Mouse (Mus musculus) cerebellum, postnatal 4 days (tissue): ENCODE data around the gene Sipa1l3.

ENCODE experiments used
- DNase-seq, 2 experiments: peaks; one replicate each; pipeline ENCODE4 v3.0.0; 2022; ENCODE audit warnings: low spot score in 2 of 2, mixed read lengths in 1 of 2

Sipa1l3 gene

DNA sequence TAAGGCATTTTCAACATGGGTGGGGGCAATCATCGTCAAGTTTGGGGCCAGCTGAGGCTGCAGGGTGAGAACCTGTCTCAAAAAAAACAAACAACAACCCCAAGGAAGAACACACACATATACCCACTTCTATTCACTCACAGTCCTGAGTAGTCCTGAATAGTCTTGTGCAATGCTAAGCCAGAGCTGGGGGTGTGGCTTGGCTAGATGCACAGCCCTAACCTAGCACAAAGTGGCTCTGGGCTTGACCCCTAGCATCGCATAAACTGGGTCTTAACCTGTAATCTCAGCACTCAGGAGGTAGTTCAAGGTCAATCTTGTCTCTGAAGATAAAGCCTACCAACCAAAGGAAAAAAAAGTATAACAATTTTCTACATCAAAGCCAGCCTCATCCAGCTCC, 101.5 kb downstream of the Sipa1l3 start:
- DNase-seq, result no peak

DNA sequence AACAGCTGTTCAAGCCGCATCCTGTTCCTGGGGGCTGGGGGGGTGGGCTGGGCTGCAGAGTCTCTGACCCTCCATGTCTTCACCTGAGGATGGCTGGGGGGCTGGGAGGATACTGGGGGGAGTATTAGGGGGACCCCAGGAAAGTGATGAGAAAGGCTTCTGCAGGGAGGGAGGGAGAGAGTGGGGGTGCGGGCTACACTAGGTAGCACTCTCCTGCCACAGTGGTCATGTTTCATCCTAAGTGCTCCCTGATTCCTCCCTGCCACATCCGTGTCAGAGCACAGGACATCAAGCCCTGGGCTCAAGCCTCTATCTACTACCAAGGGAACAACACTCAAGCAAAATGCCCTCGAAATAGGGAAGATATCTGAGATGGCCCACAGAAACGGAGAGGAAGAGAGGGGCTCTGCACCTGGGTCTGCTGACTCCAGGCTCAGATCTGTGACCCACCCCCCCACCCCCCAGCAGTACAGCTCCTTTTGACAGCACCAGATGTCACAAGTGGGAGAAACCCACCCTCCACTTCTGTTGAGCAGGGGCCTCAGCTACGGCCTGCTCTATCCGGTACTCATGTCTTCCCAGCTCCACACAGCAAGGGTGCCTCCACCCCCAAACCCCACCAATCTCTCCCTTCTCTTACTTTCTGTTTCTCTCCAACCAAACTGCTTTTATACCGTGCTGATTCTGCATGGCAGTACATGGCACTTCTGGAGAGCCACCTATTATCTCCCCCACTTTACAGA, 106.4 kb downstream of the Sipa1l3 start:
- DNase-seq, result no peak

DNA sequence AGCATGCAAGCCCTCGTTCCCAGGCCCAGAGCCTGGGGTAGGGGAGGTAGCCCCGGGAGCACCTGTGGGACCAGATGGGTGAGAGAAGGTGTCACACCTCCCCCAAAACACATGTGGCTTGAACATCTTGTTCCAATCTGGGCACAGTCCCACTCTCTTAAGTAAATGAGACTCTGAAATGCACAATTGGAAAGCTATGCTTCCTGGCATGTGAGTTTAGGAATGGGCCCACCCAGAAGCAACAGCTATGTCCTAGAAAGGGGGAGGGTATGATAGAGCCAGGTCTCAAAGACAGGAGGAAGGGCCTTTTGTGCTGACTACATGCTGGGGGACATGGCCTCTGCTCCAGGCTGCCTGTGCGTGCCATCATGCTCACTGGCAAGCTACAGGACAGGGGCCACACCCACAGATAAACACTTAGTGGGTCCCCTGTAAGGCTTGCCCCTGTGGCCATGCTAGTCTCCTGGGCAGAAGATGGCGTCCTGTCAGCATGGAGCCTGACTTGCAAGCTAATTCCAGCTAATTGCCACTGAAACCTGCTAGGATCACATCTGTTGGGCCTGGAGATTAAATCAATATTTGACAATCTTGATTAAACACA, 107.1 kb downstream of the Sipa1l3 start:
- no peak for DNase-seq

DNA sequence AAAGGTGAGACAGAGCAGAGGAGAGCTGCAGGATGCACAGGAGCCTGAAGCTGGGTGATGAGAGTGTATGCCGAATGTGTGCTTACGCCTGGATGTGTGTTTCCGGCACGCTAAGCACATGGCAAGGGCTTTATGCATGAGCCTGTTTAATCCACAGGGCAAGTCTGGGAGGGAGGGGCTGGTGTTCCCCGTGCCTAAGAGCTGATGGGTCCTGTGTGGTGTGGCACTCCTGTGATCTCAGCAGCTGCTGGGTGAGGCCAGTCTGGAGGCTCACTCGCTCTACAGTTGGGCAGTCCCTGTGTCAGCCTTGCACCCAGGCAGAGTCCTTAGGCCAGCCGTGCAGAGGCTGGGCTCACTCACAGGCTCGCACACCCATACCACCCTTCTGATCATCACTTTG, 108.0 kb downstream of the Sipa1l3 start:
- DNase-seq, result no peak

DNA sequence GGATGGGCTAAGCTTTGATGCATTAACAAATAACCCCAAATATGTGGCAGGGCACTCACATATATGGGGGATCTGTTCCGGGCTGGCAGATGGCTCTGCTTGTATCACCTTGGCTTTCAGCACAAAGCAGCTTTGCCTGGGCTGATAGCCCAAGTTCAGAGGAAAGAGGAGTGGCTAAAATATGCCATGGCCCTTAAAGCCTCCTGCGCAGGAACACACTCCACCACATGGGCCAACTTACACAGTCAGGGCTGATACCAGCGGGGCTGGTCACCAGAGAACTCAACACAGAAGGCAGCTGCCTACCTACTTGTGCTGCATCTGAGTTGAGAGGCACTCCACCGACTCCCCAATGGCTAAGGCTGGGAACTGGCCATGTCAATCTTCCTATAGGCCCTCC, 111.6 kb downstream of the Sipa1l3 start:
- DNase-seq, result no peak

DNA sequence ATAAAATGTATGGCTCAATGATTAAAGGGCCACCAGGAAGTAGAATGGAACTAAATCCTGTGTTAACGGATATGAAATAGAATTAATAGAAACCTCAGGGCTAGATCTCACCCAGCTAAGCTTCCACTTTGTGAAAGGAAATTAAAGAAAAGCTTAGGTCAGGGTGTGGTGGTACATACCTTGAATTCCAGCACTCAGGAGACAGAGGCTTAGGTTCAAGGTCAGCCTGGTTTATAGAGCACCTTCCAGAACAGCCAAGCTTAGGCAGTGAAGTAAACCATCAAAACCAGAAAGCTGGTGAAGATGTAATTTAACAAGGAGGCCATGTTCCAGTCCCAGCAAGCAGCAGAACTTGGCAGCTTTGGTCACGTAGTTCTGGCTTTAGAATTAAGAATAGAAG, 114.3 kb downstream of the Sipa1l3 start:
- no peak for DNase-seq

DNA sequence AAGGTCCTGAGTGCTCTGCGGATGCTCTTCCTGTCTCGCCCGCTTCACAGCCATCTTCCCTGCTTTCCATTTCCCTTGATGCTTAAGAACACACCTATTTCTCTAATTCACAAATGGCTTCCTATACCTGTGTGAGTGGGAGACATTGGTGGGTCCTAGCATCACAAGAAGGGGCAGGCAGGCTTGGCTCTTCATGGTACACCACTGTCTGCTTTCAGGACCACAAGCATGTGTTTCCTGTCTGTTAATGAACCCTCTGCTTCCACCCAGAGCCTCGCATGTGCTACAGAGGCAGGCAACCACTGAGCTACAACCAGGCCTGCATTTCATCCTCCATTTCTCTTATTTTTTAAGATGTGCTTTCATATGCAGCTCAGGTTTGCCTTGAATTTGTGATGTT, 116.4 kb downstream of the Sipa1l3 start:
- DNase-seq, result no peak

DNA sequence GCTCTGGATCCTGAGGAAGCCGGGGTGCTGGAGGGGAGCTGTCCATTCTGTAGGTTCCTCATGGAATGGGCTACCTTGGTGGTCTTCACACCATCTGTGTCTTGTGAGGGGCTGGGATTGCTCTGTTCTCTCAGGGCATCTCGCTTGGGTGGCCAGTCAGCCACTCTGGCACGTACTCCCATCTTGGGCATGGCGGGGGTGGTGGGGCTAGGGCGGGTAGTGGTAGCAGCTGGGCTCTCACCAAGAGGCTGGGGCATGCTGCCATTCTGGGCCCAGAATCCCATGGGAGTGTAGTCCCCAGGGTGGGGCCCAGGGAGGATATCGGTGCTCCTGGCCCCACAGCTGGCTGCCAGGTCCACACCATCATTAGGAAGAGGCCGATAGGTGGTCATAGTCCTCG, 118.0 kb downstream of the Sipa1l3 start:
- peak in 1 of 2 experiments; percentile 42 for DNase-seq

DNA sequence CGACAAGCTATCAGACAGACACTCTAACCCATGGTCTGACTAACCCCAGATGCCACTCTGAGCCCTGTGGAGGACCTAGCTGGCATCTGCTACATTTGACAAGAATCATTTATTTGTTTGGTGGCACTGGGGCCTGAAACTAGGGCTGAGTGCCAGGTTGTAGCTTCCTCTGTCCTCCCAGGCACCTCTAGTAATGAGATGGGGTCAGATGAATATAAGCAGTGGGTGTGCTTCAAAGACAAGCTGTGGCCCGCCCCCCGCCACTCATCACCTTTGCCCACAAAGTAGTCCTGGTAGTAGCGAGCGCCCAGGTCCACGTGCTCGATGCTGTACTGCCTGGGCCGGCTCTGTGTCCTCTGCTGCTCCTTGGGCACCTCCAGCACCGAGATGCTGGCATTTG, 119.4 kb downstream of the Sipa1l3 start:
- no peak for DNase-seq

DNA sequence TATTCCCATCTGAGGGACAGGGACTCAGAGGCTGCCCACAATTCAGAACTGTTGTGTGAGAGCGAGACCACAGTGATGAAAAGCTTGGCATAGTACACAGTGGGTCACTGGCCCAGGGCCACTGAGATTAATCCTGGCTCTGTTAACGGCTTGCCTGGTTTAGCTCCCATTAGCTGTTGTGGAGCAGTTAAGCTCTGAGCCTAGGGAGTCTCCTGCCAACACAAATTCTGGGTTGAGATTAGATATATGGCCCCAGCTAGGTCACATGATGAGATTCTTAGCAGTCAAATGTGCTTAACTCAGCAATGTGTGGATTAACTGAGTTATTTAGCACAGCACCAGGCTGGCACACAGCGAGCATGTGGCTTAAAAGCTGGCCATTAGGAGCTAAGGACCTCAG, 121.0 kb downstream of the Sipa1l3 start:
- peak in 1 of 2 experiments; percentile 44 for DNase-seq

DNA sequence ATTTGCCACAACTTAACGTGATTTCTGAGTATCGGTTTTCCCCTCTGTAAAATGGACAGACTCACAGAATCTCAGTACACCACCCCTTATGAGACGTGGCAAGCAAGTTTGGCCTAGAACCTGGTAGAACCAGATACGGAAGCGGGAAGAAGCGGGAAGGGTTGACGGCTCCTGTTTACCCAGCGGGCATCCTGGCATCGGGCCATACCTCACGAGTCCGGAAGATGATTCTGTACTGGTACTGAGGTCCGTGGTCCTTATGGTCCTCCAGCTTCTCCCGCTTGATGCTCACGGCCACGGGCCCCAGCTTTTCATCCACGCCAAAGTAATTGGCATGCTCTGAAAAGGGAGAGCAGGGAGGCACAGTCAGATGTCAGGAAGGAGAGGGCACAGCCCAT, 121.5 kb downstream of the Sipa1l3 start:
- peak in 1 of 2 experiments; percentile 45 for DNase-seq

DNA sequence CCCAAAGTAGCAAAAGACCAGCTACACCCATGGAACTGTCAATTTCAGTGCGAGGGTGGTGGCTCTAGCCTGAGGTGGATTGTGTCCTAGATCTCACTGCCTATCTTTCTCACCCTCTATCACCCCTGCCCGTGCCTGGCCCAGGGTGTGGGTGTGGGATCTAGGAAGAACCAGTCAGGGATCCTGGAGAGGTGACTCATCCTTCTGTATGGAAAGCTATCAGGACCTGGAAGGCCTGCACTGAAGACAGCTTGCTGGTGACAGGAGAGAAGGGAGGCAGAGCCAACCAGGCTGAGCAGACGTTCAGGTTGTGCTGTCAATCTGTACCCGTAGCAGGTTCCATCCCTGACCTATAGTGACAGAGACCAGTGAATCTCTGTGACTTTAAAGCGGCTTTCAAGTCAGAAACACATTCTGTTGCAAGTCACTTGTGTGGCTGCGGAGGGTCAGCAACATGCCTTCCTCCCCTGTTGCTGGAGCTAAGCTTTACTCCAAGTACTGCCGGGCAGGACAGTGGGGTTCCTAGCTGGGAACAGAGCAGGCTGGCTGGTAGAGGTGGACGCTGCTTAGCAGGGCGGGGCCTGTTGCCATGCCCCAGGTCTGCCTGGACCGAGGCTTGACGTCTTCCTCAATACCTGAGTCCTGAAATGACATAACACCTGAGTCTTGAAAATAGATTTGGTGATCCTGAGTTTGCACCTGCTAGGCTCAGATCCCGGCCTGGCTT, 122.1 kb downstream of the Sipa1l3 start:
- no peak for DNase-seq

DNA sequence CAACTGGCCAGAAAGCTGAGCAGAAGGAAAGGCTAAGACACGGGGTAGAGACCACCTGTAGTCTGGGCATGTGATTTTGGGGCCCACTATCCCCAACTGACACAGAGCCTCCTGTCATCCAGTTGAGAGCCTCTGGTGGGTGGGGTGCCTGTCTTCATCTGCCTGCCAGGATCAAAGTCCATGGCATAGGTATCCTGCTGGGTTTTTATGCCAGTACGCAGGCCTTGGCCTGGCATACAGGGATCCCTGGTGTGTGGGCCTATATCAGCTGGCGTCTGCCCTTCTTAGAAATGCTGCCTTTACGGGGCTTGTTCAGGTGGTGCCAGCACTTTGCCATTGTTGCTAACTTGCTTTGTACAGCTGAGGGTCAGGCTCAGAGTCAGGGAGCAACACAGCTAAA, 123.3 kb downstream of the Sipa1l3 start:
- no peak for DNase-seq

DNA sequence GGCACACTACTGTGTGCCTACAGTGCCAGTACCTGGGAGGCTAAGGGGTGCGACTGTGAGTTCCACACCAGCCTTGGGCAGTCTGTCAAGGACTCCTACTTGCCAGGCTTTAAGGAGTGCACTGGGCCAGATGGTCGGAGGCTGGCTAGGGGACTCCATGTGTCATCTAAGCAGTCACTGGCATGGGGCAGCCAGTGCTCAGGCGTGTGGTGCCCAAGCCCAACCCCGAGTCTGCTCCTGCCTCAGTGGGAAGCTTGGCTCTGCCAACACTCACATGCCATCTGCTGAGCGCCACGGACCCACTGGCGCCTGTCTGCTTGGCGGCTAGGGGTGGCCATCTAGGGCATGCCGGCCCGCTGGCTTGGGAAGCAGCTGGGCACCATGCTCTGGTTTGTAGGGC, 125.1 kb downstream of the Sipa1l3 start:
- peak in 1 of 2 experiments; percentile 84 for DNase-seq

DNA sequence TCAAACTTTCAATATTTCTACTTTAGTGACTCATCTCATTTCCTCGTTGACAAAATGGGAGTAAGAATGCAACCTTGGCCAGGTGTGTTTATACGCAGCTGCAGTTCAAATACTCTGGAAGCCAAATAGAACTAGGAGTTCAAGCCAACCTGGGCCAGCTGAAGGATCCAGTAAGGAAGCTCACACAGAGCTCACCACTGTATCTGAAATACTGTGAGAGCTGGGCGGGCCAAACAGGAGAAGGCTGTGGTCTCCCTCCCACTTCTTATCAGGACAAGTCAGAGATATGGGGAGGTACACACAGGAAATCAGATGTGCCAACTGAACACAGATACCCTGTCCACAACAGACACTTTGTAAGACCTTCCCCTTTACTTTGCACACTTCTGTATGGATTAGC, 125.6 kb downstream of the Sipa1l3 start:
- no peak for DNase-seq

DNA sequence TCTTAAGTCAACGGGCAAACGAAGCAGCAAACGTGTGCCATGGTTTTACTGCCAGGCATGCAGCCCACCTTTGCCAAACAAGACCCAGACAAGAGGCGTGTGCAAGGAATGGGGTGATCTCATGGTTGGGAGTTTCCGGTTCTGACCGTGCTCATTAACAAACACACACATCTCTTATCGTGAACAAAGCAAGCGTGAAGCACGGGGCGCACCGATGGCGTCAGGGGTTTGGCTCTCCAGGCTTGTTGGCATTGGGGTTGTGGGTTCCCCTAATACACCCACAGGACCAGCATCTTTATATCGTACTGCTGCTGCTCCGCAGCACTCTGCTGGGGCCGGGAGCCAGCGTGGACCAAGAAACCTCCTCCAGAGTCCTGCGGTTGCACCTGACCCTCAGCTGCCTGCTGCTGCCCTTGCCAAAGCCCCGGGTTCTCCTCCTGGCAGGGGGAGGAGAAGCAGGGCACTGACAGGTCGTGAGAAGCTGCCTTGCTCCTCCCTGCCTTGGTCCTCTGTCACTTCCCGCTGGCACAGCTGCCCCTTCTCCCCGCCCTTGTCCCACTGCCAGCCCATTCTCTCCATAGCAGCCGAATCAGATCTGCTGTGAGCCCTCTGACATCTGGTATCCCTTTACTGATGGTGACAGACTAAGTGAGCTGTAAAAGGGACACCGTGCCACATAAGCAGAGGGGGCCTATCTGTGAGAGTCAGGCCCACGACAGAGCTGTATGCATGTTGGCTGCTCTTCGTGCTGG, 126.5 kb downstream of the Sipa1l3 start:
- peak in 1 of 2 experiments; percentile 84 for DNase-seq

DNA sequence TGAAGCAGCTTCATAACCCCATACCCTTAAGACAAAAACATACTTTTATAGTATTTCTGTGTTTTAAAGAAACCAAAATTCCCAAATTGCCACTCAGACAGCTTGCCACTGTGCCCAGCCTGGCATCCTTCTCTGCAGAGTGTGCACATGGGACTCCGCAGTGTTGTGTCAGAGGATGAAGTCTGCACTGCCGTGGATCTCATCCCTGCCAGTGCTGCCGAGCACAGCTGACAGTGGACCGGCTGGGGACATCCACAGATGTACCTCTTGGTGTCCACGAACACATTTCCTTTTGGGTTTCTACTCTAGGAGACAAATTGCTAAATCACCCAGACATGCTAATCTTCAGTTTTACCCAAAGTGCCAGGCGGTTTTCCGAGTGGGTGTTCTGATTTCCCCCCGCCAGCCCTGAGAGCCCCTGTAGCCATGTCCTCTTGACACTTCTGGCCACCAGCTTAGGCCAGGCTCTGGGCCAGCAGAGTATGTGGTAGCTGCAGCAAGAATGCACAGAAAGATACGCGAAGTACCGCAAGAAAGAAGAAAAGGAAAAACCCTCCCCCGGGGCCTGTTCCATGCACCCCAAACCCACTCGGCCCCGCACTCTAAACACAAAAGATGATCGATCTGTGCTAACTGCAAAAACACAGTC, 127.2 kb downstream of the Sipa1l3 start:
- peak in 1 of 2 experiments; percentile 40 for DNase-seq

DNA sequence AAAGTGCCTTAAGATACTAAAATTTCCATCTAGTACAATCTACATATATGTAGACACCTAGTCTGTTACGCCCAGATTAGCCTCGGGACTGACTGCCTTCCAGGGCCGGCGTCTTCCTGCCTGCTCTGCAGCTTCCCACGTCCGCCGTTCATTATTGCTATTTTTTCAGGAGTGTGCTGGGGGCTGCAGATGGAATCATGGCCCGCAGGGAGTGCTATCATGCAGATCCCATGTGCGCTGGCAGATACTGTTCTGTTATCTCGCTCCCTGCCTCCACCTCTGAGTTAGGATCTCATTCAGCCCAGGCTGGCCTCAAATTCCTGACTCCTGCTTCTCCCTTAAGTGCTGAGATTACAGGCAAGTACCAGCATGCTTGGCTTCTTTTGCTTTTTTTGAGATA, 128.2 kb downstream of the Sipa1l3 start:
- DNase-seq, result no peak

DNA sequence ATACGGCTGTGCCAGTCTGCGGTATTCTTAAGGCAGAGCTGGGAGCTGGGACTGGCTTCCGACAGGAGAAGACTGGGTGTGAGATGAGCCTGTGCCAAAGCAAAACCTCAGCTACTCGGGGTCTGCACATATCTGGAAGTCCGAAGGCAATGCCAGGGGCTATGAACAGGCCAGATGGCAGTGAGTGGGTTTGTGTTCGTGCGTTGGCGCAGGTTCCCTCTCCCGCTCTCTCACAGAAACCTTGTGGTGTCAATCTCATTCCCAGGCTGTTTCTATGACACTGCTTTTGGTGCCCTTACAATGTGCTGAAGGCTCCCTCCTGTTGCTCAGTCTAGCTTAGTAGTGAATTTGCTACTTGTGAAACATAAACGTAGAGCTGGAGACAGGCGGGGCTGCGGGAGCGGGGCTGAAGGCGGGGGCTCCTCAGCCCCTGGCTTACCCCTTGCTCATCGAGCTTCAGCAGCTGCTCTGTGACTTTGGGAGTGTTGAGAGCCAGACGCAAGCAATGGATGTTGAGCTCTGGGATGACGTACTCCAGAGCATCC, 130.8 kb downstream of the Sipa1l3 start:
- peak in 1 of 2 experiments; percentile 76 for DNase-seq

DNA sequence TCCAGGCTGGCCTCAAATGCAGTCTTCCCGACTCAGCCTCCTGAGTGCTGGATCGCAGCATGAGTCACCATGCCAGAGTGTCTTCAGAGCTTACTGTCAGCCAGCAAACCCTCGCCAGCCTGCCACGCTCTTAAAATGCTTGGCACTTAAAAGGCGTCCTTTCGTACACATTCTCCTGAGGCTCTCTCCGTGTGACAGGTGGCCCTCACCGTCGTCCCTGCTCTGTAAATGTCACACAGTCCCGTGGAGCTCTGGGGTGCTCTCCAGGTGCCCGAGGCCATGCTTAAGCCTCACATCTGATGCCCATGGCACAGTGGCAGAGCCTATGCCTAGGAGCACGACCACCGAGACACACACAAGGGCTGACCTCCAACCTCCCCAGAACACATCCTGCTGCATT, 132.1 kb downstream of the Sipa1l3 start:
- DNase-seq, result no peak

DNA sequence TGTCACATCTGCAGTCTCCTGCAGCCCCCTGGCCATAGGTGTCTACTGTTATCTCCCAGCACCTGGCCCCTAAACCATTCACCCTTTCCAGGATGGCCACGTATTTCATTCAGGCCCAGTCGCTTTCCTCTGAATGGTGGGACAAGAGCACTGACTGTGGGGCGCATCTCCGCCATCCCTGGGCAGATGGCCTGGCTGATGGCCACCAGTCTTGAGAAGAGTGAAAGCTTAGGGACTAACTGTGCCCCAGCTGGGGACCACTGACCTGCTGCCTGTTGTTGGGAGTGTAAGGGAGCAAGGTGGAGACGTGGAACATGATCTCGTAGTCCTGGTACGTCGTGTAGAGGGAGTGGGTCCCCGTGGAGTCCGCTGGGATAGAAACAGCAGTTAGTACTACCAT, 132.7 kb downstream of the Sipa1l3 start:
- DNase-seq, result peak in 1 of 2 experiments; percentile 40
